Mouse (Mus musculus) right cerebral cortex, adult 18-20 months (tissue): Measurements from ENCODE around the gene Polr2l.

Source experiments
- DNase-seq: peaks from one replicate; pipeline ENCODE4 v3.0.0; 2022; ENCODE audit warnings: mixed read lengths

Polr2l gene

DNA sequence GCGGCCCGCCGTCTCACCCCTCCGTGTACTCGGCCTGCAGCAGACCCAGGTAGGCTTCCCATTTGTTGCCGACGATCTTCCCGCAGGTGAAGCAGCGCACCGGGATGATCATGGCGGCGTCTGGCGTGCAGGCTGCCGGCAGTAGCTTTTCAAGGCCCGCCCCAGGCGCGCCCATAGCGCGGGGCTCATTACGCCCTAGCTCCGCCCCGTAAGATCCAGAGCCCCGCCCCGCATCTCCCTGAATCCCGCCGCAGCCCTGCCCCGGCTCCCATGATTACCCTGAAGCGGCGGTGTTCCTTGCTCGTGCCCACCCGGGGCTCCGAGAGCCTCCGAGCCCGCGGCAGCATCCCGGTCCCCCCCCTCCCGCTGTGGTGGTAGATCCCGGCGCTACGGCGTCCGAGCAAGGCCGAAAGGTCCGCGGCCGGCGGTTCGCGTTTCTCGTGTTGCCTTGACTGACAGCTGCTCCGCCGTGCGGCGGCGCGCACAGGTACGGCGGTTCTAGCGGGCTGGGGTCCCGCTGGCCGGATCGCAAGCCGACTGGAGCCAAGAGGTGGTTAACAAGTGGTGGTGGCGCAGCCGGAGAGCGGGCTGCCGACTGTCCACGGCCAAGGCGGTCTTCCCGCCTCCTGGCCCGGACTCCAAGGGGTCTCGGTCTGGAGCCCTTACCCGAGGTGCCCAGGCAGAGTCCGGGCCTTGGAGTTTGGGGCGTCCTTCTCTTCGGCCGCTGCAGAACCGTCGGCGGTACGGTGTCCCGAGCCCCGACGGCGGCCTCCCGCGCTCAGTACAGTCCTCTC is at the start of gene Polr2l, which contains the start of gene Tspan4:
Polr2l (minus strand) TSS at position 122 of the 794 bp plus-strand sequence.
Tspan4 (plus strand) TSS at position 230 of the 794 bp plus-strand sequence.
- peak; percentile 84 for DNase-seq

GRCm38 (mm10) chr7:141524271-141524670 is 49.3 kb upstream of the Polr2l start:
- no peak for DNase-seq

DNA sequence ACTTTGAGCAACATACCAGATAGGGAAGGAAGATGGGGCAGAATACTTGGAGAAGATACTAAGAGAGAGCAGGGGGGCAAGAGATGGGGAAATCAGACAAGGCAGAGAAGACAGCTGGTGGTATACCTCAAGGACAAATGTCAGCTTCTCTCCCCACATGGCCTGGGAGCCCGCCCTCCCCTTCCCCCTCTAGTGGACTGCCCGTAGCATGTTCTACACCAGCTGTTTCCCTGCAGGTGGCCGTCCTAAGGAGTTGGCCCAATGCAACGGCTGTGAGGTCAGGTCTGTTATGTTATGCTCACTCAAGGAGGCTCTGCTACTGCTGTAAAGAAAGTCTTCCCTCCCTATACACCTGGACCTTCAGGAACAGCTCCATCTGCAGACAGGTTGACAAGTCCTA is 48.1 kb upstream of the Polr2l start:
- no peak for DNase-seq

DNA sequence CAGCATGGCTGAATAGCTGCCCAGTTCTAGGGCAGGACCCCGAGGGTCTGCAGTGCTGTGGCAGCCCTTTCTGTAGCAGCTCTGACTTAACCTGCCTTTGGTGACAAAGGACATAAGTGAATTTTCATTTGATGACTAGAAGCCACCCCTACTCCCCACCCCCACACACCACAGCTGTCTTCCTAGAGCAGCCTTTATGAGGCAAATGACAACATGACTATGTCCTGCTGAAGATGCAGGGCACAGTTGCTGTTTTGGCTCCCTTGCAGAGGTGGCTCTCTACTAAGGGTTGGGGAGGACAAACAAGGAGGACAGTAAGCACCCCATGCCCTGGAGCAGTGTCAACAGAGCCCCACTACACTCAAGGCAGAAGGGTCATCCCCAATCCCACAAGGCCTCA is 44.9 kb upstream of the Polr2l start:
- no peak for DNase-seq

DNA sequence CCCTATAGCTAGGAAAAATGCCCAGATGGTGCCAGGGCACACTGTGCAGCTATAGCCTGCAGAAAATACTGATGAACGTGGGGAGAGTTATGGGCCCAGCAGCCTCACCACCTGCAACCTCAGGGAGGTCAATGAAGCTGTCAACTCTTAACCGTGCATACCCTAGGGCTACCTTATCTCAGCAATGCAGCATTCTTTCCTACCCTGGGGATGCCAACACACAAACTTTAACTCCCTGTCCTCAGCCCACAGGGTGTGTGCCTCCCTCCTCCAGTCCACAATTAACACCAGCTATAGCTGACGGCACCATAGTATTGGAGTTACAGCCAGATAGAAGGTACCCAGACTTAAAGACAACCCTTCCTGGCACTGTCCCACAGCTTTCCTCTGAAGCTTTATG is 44.0 kb upstream of the Polr2l start:
- DNase-seq = no peak

- no peak for DNase-seq
Measured at GRCm38 (mm10) chr7:141518296-141518695, 43.4 kb upstream of the Polr2l start.

DNA sequence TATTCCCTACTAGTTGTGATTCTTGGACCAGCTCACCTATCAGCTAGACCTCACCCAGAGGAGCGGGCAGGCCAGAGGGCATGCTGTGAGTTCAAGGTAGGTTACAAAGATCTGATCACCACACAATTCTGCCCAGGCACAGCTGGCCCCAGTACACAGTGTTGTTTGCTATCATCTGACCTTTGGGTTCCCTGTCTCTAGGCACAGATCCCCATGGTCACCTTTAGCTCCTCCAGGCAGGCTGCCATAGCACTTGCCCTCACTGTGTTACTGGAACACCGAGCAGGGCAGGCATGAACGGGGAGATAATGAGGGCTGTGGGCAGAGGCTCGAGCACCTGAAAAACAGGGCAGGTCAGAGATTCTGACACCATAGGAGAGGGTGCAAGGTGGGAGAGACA is 42.7 kb upstream of the Polr2l start:
- DNase-seq = no peak

DNA sequence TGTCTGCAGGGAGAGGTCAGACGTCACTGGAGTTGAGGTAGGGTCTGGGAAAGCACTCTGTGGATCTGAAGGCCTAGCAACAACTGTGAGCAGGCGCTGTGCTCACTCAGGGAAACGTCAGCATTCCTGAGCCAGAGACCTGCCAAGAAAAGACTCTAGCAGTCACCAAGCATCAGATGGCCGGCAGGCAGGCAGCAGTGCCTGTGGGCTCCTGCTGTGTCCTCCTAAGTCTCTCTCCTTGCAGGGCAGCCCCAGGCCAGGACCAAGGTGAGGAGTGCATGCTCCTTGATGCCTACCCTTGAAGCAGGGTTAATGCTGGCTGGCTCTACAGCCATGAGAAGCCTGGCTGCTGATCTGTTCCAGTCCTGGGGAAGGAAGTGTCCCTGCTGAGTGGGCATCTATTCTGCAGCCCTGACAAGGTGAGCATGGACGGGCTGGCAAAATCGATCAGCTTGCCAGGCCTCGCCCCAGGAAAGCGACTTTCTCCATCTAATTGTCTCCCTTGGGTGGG is 35.8 kb upstream of the Polr2l start:
- no peak for DNase-seq

- DNase-seq = no peak
Measured at GRCm38 (mm10) chr7:141510196-141510595, 35.3 kb upstream of the Polr2l start.

- no peak for DNase-seq
Measured at GRCm38 (mm10) chr7:141508160-141508559, 33.2 kb upstream of the Polr2l start.

DNA sequence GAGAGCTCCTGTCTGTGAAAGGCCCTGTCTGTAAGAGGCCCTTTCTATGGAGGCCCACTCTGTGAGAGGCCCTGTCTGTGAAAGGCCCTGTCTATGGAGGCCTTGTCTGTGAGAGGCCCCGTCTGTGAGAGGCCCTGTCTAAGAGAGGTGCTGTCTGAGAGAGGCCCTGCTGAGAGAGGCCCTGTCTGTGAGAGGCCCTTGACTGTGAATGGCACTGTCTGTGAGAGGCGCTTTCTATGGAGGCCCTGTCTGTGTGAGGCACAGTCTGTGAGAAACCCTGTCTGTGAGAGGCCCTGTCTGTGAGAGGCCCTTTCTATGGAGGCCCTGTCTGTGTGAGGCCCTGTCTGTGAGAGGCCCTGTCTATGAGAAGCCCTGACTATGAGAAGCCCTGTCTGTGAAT is 31.3 kb upstream of the Polr2l start:
- no peak for DNase-seq

DNA sequence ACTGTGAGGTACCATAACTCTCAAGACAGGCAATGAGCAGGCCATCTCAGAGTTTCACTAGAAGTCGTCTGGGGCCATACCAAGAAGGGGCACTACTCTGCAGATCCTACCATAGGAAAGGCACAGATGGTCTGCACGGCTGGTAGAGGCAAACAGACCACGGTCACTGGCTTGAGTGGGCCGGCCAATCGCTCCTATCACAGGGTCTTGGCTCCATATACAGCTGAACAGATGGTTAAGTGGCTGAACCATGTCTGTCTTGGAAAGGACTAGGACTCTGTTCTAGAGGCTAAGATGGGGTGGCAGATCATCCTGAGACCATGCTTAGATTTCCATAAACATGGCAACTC is 27.6 kb upstream of the Polr2l start:
- DNase-seq = no peak

GRCm38 (mm10) chr7:141501820-141502555 is 27.1 kb upstream of the Polr2l start:
- no peak for DNase-seq

DNA sequence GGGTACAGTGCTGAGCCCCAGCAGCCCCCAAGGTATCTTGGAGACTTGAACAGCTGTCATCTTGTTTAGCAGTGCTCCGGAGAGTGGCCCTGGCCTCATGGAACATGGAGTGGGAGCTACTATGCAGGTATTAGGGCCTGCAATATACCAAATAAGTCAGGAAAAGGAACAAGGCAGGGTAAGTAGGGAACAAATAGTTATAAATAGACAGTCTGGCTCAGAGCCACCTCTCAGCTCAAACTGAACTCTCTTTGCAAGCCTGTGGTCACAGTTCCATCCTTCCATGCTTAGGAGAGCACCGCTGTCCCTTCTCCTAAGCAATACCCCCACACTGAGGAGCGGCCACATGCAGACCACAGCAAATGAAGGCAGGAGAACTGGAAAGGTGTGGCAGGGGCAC is 22.7 kb upstream of the Polr2l start:
- no peak for DNase-seq

GRCm38 (mm10) chr7:141495940-141496339 is 21.0 kb upstream of the Polr2l start:
- no peak for DNase-seq

DNA sequence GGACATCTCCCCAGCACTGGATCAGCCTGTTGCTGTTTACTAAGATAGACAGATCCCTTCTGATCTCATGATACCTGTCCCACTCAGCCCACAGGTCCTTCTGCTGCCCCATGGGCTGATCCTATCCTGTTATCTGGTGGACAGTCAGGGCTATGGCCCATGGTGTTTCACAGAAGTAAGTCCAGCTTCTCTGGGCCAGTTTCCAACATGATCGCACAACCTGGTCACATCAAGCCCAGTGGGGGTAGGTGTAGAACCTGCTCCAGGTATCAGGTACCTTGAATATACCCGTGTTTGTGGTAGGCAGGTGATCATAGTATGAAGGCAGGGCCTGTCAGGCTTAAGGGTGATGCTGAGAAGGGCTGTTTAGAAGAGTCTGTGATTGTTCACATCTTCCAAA is 20.4 kb upstream of the Polr2l start:
- DNase-seq = no peak

- no peak for DNase-seq
Measured at GRCm38 (mm10) chr7:141493729-141494128, 18.8 kb upstream of the Polr2l start.

DNA sequence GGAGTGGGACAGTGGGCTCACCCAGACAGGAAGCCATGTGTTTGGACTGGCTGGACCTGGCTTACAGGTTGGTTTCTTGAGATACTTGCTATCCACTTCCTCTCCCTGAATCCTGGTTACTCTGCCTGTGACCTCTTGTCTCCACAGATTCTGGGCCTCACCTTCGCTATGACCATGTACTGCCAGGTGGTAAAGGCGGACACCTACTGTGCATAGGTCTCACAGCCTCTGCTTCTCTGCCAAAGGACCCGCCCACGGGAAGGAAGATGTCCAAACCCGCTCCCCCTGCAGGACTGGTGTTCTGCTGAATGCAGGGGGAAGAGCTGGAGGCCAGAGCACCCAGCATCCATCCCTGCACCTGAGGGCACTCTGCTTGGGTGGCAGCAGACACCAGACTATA is 17.8 kb upstream of the Polr2l start:
- no peak for DNase-seq

DNA sequence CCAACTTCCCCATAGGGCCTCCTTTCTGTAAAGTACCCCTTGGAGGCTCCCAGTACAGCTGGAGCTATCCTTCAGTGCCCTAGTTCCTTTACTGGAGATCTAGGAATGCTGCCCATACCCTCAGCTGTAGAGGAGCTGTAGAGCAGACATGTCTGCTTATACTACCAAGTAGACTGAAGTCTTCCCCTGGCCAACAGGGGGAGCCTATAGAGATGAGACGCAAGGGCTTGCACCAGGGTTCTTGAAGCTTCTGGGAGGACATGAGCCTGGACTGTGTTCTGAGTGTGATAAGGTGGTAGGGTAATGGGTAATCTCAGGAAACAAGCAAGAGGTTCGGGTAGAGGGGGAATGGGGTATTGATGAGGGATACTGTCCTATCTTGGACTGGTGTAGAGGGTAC is 16.2 kb upstream of the Polr2l start:
- no peak for DNase-seq

- DNase-seq = no peak
Measured at GRCm38 (mm10) chr7:141487141-141487540, 12.2 kb upstream of the Polr2l start.

- no peak for DNase-seq
Measured at GRCm38 (mm10) chr7:141486239-141486638, 11.3 kb upstream of the Polr2l start.

DNA sequence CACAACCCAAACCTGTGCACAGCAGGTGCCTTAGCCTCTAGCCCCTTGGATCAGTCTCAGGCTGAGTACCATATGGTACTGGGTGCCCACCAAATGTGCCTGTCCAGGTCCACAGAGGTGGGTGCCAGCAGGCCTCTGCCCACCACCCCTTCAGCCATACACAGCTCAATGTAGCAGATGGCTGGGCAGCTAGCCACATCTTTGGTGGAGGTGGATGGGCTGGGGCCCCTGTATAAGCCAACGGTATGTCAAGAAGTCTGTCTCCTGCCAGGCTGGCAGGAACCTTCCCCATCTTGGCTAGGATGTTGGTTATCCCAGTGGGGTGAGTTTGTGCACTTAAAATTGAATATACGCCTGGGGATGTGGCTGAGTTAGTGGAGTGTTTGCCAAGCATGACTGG is 10.7 kb upstream of the Polr2l start:
- no peak for DNase-seq

DNA sequence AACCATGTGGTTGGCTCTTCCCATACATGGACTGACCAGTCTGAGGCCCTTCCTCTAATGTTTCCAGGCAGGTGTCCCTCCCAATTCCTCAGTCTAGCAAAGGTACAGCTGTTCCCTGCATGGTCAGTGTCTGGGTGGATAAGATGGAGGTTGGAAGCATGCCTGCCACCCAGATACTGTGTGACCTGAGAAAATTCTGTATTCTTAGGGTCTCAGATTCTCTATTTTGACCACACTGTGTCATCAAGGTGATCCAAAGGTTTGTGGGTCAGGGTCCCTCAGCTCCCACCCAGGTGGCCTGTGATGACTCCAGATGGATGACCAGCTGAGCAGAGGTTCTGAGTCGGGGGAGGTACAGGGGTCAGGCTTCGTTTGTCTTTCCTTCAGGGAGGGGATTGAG is 10.3 kb upstream of the Polr2l start:
- no peak for DNase-seq
